Mouse (Mus musculus): Measurements from ENCODE around the gene 1700010I14Rik.
A peak's percentile ranks its signal among the peaks of the same experiment; 100 is the strongest.

1700010I14Rik gene

DNA sequence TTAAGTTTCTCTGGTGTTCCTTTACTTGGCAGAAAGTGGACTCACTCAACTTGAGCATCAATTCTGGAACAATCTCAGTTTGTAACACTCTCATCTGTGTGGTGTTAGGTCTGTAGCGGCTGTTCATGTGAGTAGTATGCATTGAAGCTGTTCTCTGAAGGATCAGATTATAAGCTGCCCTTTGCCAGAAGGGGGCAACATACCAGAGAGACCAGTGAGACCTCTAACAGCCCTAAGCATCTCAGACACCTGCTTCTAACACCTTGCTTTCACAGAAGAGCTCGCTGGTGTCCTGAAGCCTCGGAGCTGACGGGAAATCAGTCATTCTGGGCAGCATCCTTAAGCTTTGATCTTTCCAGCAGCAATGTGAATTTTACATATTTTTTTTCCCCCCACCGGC is 42.0 kb downstream of the 1700010I14Rik start:
- DNase-seq (ENCODE audit: low spot score), result no peak

DNA sequence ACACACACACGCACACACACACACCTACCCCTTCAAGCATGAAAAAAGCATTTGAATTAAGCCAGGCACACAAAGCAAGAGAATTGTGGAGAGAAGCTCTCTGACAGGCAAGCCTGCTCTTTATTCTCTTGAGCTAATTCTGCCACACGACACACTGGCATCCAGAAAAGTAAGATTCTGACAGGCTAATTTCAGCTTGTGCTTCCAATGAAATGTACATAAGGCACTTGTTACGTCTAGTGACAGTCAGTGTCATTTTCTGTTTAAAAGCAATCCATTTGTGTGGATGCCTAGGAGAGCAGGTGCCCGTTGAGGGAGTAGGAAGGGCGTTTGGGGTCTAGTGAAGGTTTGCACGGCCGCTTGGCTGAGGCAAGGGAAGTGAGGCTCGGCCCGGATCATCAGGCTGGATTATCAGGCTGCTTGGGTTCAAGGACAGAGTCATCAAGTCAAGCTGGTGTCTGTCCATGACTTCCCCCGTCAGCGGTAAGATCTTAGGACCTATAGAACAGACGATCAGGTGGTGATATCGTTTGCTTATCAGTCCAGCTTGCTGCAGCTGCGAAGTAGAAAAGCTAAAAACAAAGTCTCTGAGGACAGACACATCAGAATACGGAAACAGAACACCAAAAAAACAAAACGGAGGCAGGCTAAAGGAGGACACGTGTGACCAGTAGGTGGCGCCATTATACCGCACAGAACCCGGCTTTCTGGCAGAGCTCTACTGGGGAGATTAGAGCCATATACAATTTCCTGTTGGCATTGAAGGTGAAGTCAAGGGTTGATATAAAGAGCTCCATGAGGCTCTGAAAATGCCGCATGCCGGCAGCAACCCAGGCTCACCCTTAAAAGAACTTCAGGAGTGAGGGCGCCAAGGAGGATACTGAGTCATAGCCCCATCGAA is 43.4 kb downstream of the 1700010I14Rik start:
- DNase-seq (ENCODE audit: low spot score), result peak; percentile 77

DNA sequence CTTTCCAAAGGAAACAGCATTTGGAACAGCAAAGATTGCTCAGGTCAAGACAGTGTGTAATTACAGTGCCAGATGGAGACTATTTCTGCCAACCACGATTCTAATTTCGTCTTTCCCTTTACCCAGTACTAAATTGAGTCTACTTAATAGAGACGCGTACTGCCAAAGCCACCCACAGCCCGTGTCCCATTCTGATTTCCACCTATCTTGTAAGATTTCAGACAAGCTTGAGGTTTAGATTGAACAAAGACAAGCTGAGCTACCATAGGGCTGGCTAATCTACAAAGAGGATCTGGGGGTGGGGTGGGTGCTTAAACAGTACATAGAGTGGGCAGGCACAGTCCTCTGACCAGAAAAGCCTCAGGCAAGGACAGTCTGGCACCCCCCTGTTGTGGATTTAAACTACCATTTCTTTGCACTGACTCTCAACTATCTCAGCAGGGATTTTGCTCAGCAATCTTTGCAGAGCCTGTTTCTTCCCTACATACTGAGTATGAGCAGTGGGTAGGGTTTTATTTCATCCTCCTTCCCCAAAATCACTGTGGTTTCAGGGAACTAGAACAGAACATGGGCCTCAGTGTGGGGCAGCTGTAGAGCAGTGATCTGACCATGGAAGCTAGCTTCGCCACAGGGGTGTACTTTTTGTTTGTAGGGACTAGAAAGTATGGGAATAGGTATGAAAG is 44.4 kb downstream of the 1700010I14Rik start:
- peak; percentile 43 for DNase-seq (ENCODE audit: low spot score)

DNA sequence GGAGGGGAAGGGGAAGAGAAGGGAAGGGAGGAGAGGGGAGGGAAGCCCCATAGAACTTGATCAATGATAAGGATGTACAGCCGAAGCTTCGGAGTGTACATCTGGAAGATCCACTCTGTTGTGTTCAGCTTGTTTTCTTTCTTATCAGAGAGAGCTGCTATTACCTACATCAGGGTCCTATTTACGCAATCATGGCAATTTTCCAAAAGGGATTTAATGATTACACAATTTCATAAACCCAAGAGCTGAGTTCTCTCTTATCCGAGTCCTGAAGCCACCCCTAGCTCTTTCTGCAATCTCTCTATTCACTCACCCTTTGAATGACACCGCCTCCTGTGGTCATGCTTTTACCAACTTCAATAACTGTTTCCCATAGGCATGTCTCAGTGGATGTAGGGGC is 45.4 kb downstream of the 1700010I14Rik start:
- no peak for DNase-seq (ENCODE audit: low spot score)

DNA sequence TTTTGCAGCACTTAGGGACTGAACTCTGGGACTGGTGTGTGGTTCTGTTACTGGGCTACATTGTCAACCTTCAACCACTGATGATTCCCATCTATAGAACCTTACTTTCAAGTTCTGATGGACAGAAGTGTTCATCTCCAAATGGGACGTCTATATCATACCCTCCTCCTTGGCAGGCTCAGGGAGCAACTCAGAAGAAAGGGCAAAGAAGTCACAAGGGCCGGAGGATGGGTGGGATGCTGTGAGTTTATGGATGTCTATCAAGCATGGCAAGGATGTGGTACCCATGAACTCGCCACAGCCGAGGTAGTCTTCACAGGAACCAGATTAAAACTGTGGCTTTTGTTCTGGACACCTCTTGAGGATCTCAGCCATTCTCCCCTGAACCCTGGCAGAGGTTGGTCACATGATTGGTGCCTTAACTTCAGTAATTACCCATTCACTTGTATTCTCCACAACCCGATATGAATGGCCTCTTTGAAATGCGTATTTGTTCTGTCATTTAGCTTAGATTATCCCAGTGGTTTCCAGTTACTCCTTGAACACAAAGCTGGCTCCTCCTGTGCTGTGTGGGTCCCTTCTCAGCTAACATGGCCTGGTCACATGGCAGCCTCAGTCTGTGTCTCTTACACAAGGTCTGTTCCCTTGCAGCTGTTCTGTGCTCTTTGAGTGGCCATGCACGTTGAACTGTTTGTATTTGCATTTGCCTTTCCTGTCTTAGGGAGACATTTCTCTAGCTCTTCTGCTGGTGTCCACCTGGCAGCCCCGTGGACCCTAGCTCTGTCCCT is 47.6 kb downstream of the 1700010I14Rik start:
- no peak for DNase-seq (ENCODE audit: low spot score)

DNA sequence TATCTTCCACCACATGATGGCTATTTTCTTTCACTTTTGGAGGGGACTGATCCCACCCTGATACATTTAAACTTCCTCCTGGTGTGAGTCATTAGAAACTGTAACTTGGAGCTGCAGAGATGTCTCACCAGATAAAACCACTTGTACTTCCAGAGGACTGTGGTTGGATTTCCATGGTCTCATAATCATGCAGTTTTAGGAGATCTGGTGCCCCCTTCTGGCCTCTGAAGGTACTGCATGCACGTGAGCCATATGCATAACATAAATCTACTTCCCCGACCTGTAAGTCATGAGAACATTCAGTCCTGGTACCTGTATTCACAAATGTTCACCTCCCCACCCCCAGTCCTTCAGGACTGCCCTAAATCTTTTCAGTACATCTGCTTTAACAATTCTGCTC is 54.6 kb downstream of the 1700010I14Rik start:
- no peak for DNase-seq (ENCODE audit: low spot score)

DNA sequence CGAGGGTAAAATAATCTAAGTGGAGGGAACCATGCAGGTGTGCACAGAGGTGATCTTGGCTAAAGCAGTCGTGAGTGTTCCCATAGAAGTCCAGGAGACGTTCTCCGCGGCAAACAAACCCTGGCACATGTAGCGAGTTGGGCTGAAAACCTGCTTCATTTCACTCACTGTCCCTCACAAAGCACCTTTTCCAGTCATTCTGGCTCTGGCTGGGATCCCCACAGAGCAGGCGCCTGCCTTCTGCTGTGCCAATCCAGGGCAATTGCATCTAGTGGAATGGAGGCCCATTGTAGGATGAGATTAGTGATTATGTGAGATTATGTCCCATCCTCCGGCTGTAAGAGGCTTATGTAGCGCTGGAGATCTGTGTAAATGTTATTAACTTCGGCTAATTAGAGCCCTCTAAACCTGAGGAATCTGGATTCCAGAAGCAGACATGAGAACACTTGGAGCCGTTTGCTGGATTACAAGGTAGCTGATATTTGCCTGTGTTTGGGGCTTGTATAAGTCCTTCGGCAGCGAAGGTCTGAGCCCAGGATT is 64.4 kb downstream of the 1700010I14Rik start:
- no peak for DNase-seq (ENCODE audit: low spot score)

DNA sequence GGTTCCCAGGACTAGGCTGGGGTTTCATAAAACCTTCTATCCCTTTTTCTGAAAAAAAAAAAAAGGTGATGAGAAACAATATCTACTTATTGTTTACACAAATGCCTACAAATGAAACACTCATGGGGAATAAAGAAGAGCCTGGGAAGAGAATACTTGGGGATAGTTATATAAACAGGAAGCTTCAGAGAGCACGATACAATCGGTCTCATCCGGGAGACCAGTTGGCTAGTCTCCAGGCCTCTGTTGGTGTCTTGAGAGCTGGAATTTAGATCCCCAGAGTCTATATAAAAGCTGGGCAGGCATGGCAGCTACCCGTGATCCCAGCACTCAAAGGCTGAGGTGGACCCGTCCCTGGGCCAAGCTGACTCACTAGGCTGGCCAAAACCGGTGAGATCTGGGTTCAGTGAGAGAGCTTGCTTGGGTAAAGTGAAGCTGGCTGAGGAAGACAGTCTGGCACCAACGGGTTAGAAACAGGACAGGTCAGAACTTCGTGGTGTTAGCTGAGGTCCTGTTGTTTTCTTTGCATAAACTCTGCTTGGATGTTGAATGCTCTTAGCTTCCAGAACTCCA is 71.3 kb downstream of the 1700010I14Rik start:
- no peak for DNase-seq (ENCODE audit: low spot score)
